Mouse (Mus musculus) neural tube, embryonic 14.5 days (tissue): ENCODE measurements around the gene Sipa1l3. TPM values are rescaled to one million over a fixed set of nuclear protein-coding genes. Genes with fewer than 3 reads are reported as not detected.

Experiments
- ATAC-seq: fragments of 200-750 bp; cut with Nextera tagmentation; 2 replicates; pipeline ENCODE4 v1.8.0; 2017; ENCODE audit warnings: low read depth, mild to moderate bottlenecking, moderate TSS enrichment, moderate library complexity
- H3K27ac ChIP-seq: fragments of 300-500 bp; sonication (generic); 2 replicates; pipeline ENCODE4 v1.5.1; 2014; ENCODE audit warnings: low read depth, mild to moderate bottlenecking, control low read depth, low read length, moderate library complexity, mixed read lengths
- H3K27me3 ChIP-seq: fragments of 300-500 bp; sonication (generic); 2 replicates; pipeline ENCODE4 v1.6.1; 2014; ENCODE audit warnings: low read length; ENCODE audit not compliant: control insufficient read depth, insufficient read depth
- H3K36me3 ChIP-seq: fragments of 300-500 bp; sonication (generic); 2 replicates; pipeline ENCODE4 v1.6.1; 2014; ENCODE audit warnings: low read length, mixed read lengths; ENCODE audit not compliant: control insufficient read depth, insufficient read depth
- H3K4me1 ChIP-seq: fragments of 300-500 bp; sonication (generic); 2 replicates; pipeline ENCODE4 v1.6.1; 2014; ENCODE audit warnings: low read length; ENCODE audit not compliant: control insufficient read depth, insufficient read depth
- H3K4me2 ChIP-seq: fragments of 300-500 bp; sonication (generic); 2 replicates; pipeline ENCODE4 v1.6.1; 2014; ENCODE audit warnings: mild to moderate bottlenecking, low read depth, low read length, control low read depth
- H3K4me3 ChIP-seq: fragments of 300-500 bp; sonication (generic); 2 replicates; pipeline ENCODE4 v1.5.1; 2014; ENCODE audit warnings: low read depth, low read length, control low read depth, mixed read lengths
- H3K9ac ChIP-seq: fragments of 300-500 bp; sonication (generic); replicated peaks from 2 replicates; pipeline ENCODE4 v1.6.1; 2014; ENCODE audit warnings: low read depth, mild to moderate bottlenecking, control low read depth, low read length, mixed read lengths
- H3K9me3 ChIP-seq: fragments of 300-500 bp; sonication (generic); 2 replicates; pipeline ENCODE4 v1.6.1; 2016; ENCODE audit warnings: low read length; ENCODE audit not compliant: control insufficient read depth
- WGBS: fragments of 180-500 bp; shearing (Covaris S2); extraction: QIAGEN DNeasy Blood & Tissue Kit; methylation state at CpG from one replicate; pipeline ENCODE4 v1.1.7; 2014; 5-methylcytosine and 5-hydroxymethylcytosine counted together
- polyA plus RNA-seq: library from polyadenylated mRNA; unstranded; fragments of >200 nt; fragmentation: Nextera tagmentation; extraction: Ambion mirVana; gene quantifications from 2 replicates; pipeline ENCODE4 v1.2.1, GENCODE M21; 2014

Gene Sipa1l3
- polyA plus RNA-seq, 1 experiment from 2014 or later, result 22.1 TPM

GRCm38 (mm10) chr7:29279924-29280323 lies 238.5 kb downstream of the Sipa1l3 start:
- Histone ChIP-seq H3K36me3 (no peaks in the 10 kb centered on the region), H3K4me2 (no peak overlapping the region), H3K9ac (no peak overlapping the region), H3K4me3 (no peak overlapping the region), H3K4me1 (peaks cover 11% of the 10 kb centered on the region; the same call in 1 of the 2 replicates), H3K27me3 (peaks cover 18% of the 10 kb centered on the region; the same call in 1 of the 2 replicates), H3K9me3 (no peaks in the 10 kb centered on the region), H3K27ac (no peak overlapping the region)
- 88% methylated on average over 8 of the region's 8 CpGs for WGBS
- no peak for ATAC-seq

DNA sequence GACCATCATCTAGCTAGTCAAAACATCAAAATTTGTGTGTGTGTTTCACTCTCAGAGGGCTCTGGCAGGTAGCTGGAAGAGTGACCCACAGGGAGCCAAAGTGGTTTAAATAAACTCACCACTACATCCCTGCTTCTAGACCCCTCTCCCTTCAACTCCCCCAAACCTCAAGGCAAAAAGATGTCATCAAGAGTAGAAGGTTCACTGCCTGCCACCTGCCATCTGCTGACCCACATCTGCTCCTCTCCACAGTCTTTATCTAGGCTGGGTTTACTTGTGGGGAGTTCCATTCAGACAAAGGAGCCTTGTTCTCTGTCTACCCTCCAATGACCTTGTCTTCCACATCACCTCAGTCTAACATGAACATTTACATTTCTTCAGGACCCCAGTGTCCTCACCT lies 239.2 kb downstream of the Sipa1l3 start:
- Histone ChIP-seq H3K27ac (no peak overlapping the region), H3K9me3 (no peaks in the 10 kb centered on the region), H3K4me2 (no peak overlapping the region), H3K36me3 (no peaks in the 10 kb centered on the region), H3K27me3 (peaks cover 18% of the 10 kb centered on the region; the same call in 1 of the 2 replicates), H3K4me1 (peaks cover 11% of the 10 kb centered on the region; the same call in 1 of the 2 replicates), H3K4me3 (no peak overlapping the region), H3K9ac (no peak overlapping the region)
- no peak for ATAC-seq

- ATAC-seq, result no peak
- Histone ChIP-seq H3K4me2 (no peak overlapping the region), H3K27me3 (peaks cover 15% of the 10 kb centered on the region; the same call in 1 of the 2 replicates), H3K9ac (no peak overlapping the region), H3K4me1 (peaks cover 11% of the 10 kb centered on the region; the same call in 1 of the 2 replicates), H3K36me3 (no peaks in the 10 kb centered on the region), H3K9me3 (no peaks in the 10 kb centered on the region), H3K27ac (no peak overlapping the region), H3K4me3 (no peak overlapping the region)
- 90% methylated on average over 4 of the region's 4 CpGs for WGBS
Measured at GRCm38 (mm10) chr7:29277510-29277909, 240.9 kb downstream of the Sipa1l3 start.

DNA sequence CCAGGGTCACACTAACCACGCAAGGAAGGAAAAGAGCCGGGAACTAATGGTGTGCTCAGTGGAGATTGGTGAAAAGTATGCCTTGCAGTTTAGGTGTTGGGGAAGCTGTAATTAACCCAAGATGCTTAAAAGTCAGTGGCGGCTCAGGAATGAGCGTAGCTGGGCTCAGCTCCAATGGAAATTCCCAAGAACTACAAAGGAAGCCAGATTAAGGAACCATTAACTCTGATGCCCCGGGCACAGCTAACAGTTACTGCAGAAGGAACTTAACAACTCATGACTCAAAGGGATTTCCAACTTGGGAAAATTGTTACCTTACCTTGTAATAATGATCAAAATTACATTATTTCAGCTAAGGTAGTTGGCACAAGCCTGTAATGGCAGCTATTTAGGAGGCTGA lies 241.7 kb downstream of the Sipa1l3 start:
- Histone ChIP-seq H3K27ac (no peak overlapping the region), H3K4me3 (no peak overlapping the region), H3K36me3 (no peaks in the 10 kb centered on the region), H3K9me3 (no peaks in the 10 kb centered on the region), H3K9ac (no peak overlapping the region), H3K4me1 (peaks cover 8% of the 10 kb centered on the region; the same call in 1 of the 2 replicates), H3K4me2 (no peak overlapping the region), H3K27me3 (peaks cover 7% of the 10 kb centered on the region; the same call in 1 of the 2 replicates)
- WGBS, result 76% methylated on average over 5 of the region's 5 CpGs
- no peak for ATAC-seq

GRCm38 (mm10) chr7:29271687-29272465 lies 246.6 kb downstream of the Sipa1l3 start:
- Histone ChIP-seq H3K4me2 (no peak overlapping the region), H3K9me3 (no peaks in the 10 kb centered on the region), H3K27ac (no peak overlapping the region), H3K4me1 (no peaks in the 10 kb centered on the region), H3K27me3 (no peaks in the 10 kb centered on the region), H3K9ac (no peak overlapping the region), H3K36me3 (no peaks in the 10 kb centered on the region), H3K4me3 (no peak overlapping the region)
- WGBS, result 80% methylated on average over 8 of the region's 8 CpGs
- no peak for ATAC-seq

- Histone ChIP-seq H3K36me3 (no peaks in the 10 kb centered on the region), H3K27ac (no peak overlapping the region), H3K9ac (no peak overlapping the region), H3K4me1 (no peaks in the 10 kb centered on the region), H3K4me3 (no peak overlapping the region), H3K27me3 (no peaks in the 10 kb centered on the region), H3K9me3 (no peaks in the 10 kb centered on the region), H3K4me2 (no peak overlapping the region)
- ATAC-seq, result no peak
- whole genome bisulfite sequencing, result 88% methylated on average over 4 of the region's 4 CpGs
Measured at GRCm38 (mm10) chr7:29270445-29270844, 248.0 kb downstream of the Sipa1l3 start.

Other genes starting within 250 kb of the Sipa1l3 start
- gene Spint2, start 236.7 kb downstream of the Sipa1l3 start, polyA plus RNA-seq, result 46.9 and 62.4 TPM in 2 replicates
- gene Ppp1r14a, start 229.3 kb downstream of the Sipa1l3 start, polyA plus RNA-seq, result 1.8 and 3.6 TPM in 2 replicates
- gene Dpf1, start 214.7 kb downstream of the Sipa1l3 start, polyA plus RNA-seq, result 190 and 228 TPM in 2 replicates
- gene Catsperg2, start 208.4 kb upstream of the Sipa1l3 start, polyA plus RNA-seq, result 0.18 and 0.19 TPM in 2 replicates
- 18.5 and 20.7 TPM in 2 replicates for gene Zfp84, start 249.9 kb upstream of the Sipa1l3 start, polyA plus RNA-seq